Mouse (Mus musculus): ENCODE data around the gene Sdk2.

- TF ChIP-seq SMC3 (IDR thresholded peaks at IDR 0.05; ENCODE audit: low read depth, low read length) (no peak), TAL1 (IDR thresholded peaks at IDR 0.05; ENCODE audit: low read length) (no peak), MEF2A (IDR thresholded peaks at IDR 0.05; ENCODE audit: extremely low read depth, insufficient replicate concordance, low read depth, low read length, poor library complexity, severe bottlenecking) (no peak), POLR2A (IDR thresholded peaks at IDR 0.05; ENCODE audit: control insufficient read depth in 1 of 2, insufficient read depth in 1 of 2, low read depth in 1 of 2, low read length in 2 of 2, poor library complexity in 1 of 2) (no peak), CTCF (IDR thresholded peaks at IDR 0.05 in 2 of 3, conservative IDR thresholded peaks at IDR 0.05 in 1 of 3; ENCODE audit: control insufficient read depth in 1 of 3, insufficient read depth in 1 of 3, low read depth in 2 of 3, low read length in 3 of 3, poor library complexity in 1 of 3, severe bottlenecking in 1 of 3) (no peak), MAX (IDR thresholded peaks at IDR 0.05; ENCODE audit: low read length) (no peak), POLR2AphosphoS5 (IDR thresholded peaks at IDR 0.05; ENCODE audit: borderline replicate concordance, low read depth, low read length) (no peak)
Measured at GRCm38 (mm10) chr11:114061946-114062345, 4.9 kb downstream of the Sdk2 start.
